Mouse (Mus musculus) thymus, postnatal 0 days (tissue): Measurements from ENCODE around the gene Wdr74. TPM values are rescaled to one million over a fixed set of nuclear protein-coding genes. Genes with fewer than 3 reads are reported as not detected.

Experiments
- microRNA-seq: library from miRNA; unstranded; fragments of <30 nt; microRNA quantifications from one replicate; pipeline ENCODE4, GENCODE M21; 2016; ENCODE audit warnings: borderline number of aligned reads
- polyA plus RNA-seq: library from polyadenylated mRNA; unstranded; fragments of >200 nt; fragmentation: Nextera tagmentation; extraction: Ambion mirVana; gene quantifications from 2 replicates; pipeline ENCODE4 v1.2.1, GENCODE M21; 2015

Wdr74 gene
- polyA plus RNA-seq, 1 experiment from 2014 or later, result 101 TPM

Small RNA genes within 50 kb of the gene (microRNA-seq; reads per million reads assigned to microRNA genes)
- gene Mir6992, result 1.7 reads per million

Other genes with a start within 250 kb of the Wdr74 start
- 0.04 and 0.22 TPM in 2 replicates for gene Slc22a8, start 144.6 kb upstream of the Wdr74 start, polyA plus RNA-seq
- gene Slc22a6, start 117.8 kb upstream of the Wdr74 start, polyA plus RNA-seq, result not detected in 2 replicates
- gene Chrm1, start 72.0 kb upstream of the Wdr74 start, polyA plus RNA-seq, result 0.04 and 0.05 TPM in 2 replicates
- gene Slc3a2, start 12.5 kb upstream of the Wdr74 start, polyA plus RNA-seq, result 122 and 131 TPM in 2 replicates
- gene 1700092M07Rik, start 4.9 kb downstream of the Wdr74 start, polyA plus RNA-seq, result 0.79 and 0.84 TPM in 2 replicates
- gene Stx5a, start 5.6 kb downstream of the Wdr74 start, polyA plus RNA-seq, result 108 and 114 TPM in 2 replicates
- gene Nxf1, start 21.2 kb downstream of the Wdr74 start, polyA plus RNA-seq, result 182 and 200 TPM in 2 replicates
- gene Tmem223, start 35.2 kb downstream of the Wdr74 start, polyA plus RNA-seq, result 205 and 223 TPM in 2 replicates
- gene Tmem179b, start 38.6 kb downstream of the Wdr74 start, polyA plus RNA-seq, result 154 and 166 TPM in 2 replicates
- 24.1 and 24.7 TPM in 2 replicates for gene Taf6l, start 50.6 kb downstream of the Wdr74 start, polyA plus RNA-seq
- 233 and 246 TPM in 2 replicates for gene Polr2g, start 62.8 kb downstream of the Wdr74 start, polyA plus RNA-seq
- gene Zbtb3, start 66.7 kb downstream of the Wdr74 start, polyA plus RNA-seq, result 2.9 and 3.5 TPM in 2 replicates
- 44.1 and 49.8 TPM in 2 replicates for gene Ttc9c, start 83.5 kb downstream of the Wdr74 start, polyA plus RNA-seq
- gene Hnrnpul2, start 84.2 kb downstream of the Wdr74 start, polyA plus RNA-seq, result 4.3 and 5.3 TPM in 2 replicates
- not detected in 2 replicates for gene AC129217.1, start 93.9 kb downstream of the Wdr74 start, polyA plus RNA-seq
- 54.6 and 63.0 TPM in 2 replicates for gene Bscl2, start 101.6 kb downstream of the Wdr74 start, polyA plus RNA-seq
- 0.36 and 0.66 TPM in 2 replicates for gene Gng3, start 103.4 kb downstream of the Wdr74 start, polyA plus RNA-seq
- gene Lrrn4cl, start 114.9 kb downstream of the Wdr74 start, polyA plus RNA-seq, result 0.78 and 1.1 TPM in 2 replicates
- gene Ubxn1, start 135.7 kb downstream of the Wdr74 start, polyA plus RNA-seq, result 171 and 178 TPM in 2 replicates
- 106 and 119 TPM in 2 replicates for gene Uqcc3, start 145.1 kb downstream of the Wdr74 start, polyA plus RNA-seq
- 67.6 and 70.2 TPM in 2 replicates for gene Lbhd1, start 147.9 kb downstream of the Wdr74 start, polyA plus RNA-seq
- not detected in 2 replicates for gene Gm49403, start 148.1 kb downstream of the Wdr74 start, polyA plus RNA-seq
- gene 1810009A15Rik, start 153.0 kb downstream of the Wdr74 start, polyA plus RNA-seq, result 80.7 and 98.0 TPM in 2 replicates
- gene Gm49416, start 153.1 kb downstream of the Wdr74 start, polyA plus RNA-seq, result not detected in 2 replicates
- 32.4 and 33.6 TPM in 2 replicates for gene Ints5, start 157.2 kb downstream of the Wdr74 start, polyA plus RNA-seq
- gene Ganab, start 162.2 kb downstream of the Wdr74 start, polyA plus RNA-seq, result 51.9 and 55.5 TPM in 2 replicates
- gene B3gat3, start 184.5 kb downstream of the Wdr74 start, polyA plus RNA-seq, result 28.4 and 29.3 TPM in 2 replicates
- gene Rom1, start 193.5 kb downstream of the Wdr74 start, polyA plus RNA-seq, result 4.7 TPM in 2 replicates
- gene Eml3, start 193.7 kb downstream of the Wdr74 start, polyA plus RNA-seq, result 25.2 and 27.1 TPM in 2 replicates
- gene Mta2, start 206.0 kb downstream of the Wdr74 start, polyA plus RNA-seq, result 203 and 214 TPM in 2 replicates
- gene Tut1, start 218.0 kb downstream of the Wdr74 start, polyA plus RNA-seq, result 31.2 and 32.4 TPM in 2 replicates
- gene Eef1g, start 231.2 kb downstream of the Wdr74 start, polyA plus RNA-seq, result 326 and 340 TPM in 2 replicates